Mouse (Mus musculus) urinary bladder, postnatal 14 days (tissue): ENCODE data around the gene Clic5.

ENCODE experiments used
- DNase-seq: peaks from one replicate; pipeline ENCODE4 v3.0.0; 2021; ENCODE audit warnings: low spot score

The Clic5 gene

GRCm38 (mm10) chr17:44192981-44193380 lies 4.6 kb downstream of the Clic5 start:
- DNase-seq: no peak

DNA sequence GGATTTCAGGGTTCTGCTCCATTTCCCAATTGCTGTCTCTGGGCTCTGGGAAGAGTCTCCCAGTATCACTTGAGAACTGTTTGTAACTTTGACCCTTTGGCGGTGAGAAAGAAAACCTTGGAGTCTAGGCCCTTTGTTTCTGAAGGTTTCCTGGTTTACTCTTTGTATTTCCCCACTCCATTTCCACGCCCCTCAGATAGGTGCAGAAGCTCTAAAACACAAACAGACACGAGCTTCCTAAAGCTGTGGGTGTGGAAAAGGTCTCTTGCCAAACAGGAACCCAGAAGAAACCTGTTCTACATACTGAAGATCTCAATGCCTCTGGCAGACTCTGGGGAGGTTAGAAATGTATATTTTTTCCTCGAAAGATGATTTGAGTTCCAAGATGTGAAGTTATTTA lies 10.8 kb downstream of the Clic5 start:
- DNase-seq: no peak

DNA sequence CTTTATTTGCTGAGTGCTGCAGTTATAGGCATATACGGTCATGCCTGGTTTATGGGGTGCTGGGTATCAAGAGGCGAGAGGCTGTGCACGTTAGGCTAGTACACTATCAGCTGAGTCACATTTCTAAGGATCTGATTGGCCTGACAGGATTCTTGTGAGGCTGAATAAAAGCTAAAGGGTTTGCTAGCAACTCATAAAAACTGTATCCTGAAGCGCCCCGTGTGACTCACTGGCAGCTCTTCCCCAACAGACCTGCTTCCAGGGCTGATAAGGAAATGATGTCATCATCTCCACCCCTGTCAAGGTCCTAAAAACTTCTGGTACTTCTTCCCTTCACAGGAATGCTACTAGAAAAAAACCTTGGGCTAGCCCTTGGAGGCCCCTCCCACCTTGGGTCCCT lies 14.6 kb downstream of the Clic5 start:
- DNase-seq: peak; percentile 19

DNA sequence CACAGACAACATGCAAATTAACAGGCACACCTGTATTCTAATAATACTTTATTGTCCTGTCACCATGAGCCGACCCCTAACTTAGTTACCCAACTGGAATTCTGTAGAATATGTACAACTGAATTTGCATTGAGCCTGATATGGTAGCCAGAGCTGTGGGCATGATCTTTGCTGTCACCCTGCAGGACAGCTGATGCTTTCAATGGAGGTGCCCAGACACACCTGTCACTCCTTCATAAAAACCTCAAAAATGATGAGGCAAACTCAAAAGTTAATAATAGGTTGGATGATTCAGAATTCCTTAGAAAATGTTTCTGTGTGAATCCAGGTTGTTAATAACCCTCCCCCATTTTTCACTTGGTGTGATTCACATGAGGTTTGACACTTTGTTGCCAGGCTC lies 16.4 kb downstream of the Clic5 start:
- DNase-seq: no peak

- DNase-seq: no peak
Observed at GRCm38 (mm10) chr17:44205562-44205961, 17.2 kb downstream of the Clic5 start.

- no peak for DNase-seq
Observed at GRCm38 (mm10) chr17:44208900-44209299, 20.5 kb downstream of the Clic5 start.

GRCm38 (mm10) chr17:44212960-44213619 lies 24.7 kb downstream of the Clic5 start:
- no peak for DNase-seq

GRCm38 (mm10) chr17:44215196-44215799 lies 26.9 kb downstream of the Clic5 start:
- no peak for DNase-seq

DNA sequence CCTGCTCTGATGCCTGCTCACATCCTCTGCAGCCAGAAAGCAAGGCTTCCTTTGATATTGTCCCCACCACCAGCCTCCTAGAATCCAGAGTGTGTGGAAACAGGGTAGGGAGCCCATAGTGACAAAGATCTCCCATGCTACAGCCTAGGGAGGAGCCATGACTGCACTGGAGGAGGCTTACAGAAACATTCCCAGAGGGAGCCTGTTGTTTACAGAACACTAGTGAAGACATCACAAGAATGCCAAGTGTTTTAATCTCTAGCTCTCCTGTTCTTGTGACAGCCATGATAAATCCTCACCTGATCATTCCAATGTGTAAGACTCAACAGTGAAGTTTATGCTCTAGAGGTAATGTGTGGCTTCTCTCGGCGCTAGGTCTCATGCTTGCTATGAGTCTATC lies 28.8 kb downstream of the Clic5 start:
- no peak for DNase-seq

DNA sequence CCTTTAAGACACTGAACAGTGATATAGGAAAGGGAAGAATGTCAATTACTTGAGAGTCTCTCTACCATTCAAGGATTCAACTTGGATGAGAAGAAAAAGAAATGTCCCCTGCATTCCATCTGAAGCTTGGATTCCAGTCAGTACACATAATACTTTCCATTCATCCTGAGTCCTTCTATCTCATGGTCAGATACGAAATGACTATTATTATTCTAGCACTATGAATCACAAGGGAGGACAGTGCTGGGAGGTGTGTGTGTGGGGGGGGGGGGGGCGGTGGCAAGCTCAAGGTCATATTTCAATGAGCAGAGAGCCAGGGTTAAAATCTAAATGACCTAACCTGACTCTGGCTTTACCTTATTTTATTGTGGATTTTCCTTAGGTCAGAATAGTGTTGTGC lies 31.6 kb downstream of the Clic5 start:
- DNase-seq: no peak

GRCm38 (mm10) chr17:44228428-44228827 lies 40.0 kb downstream of the Clic5 start:
- DNase-seq: no peak

DNA sequence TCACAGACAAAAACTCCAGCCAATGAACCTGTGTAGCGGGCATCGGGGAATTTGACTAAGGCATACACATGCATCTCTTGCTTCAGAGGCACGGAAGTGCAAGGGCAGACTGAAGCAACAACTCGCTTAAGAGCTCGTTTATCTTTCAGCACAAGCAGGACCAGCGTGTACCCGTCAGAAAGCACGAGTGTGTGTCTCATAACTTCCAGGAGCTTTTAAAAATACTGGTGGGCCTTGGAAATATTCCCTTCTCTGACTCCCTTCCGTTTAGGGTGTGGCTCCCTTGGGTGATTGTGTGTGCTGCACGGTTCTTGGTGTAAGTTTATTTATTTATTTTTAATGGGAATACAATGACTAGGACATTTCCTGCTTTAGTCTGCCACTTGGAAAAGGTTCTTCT lies 41.7 kb downstream of the Clic5 start:
- no peak for DNase-seq

DNA sequence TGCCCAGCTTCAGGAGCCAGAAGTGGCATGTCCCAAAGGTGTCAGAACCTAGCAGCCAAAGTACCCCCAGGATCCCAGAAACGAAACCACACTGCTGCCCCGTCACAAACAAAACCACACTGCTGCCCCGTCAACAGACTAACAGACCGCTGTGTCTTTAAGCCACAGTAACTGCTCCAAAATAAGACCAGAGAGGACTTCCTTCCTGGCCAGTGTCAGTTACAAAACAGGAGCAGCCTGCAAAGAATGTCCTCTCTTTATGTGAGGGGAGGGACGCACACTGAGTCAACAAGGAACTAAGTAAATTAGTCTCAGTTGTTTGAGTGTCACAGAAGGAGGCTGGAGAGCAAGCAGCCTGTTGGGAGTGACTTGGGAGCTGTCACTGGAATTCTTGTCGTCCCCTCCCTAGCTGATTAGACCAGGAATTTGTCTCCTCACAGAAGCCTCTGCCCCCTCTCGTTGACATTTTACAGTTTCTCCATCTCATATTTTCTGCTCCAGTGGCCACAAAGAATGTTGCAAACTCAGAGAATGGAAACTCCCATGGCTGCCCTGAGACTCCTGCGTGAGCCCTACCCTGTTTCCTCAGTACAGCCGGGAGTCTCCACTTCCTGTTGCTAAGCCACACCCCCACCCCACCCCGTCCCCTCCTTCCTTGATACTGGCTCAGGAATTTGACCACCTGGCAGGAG lies 50.8 kb downstream of the Clic5 start:
- peak; percentile 40 for DNase-seq

- DNase-seq: no peak
Observed at GRCm38 (mm10) chr17:44240742-44241141, 52.4 kb downstream of the Clic5 start.

GRCm38 (mm10) chr17:44244096-44244495 lies 55.7 kb downstream of the Clic5 start:
- no peak for DNase-seq

DNA sequence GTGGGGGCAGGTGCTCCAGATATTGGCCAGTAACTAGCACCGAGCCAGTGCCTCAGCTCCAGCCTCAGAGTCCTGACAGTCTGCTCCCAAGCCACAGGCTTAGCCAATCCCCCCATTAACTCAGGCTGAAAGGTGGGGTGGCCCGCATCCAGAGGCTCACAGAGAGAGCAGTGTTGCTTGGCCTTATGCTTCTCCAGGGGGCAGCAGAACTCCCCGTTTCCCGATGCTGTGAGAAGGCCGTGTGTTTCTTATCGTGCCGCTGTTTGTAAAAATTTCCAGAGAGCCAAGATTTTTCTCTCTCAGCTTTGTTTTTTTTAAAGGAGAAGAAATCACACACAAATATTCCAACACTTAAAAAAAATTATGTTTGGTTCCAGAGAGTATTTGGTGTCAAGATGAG lies 56.2 kb downstream of the Clic5 start:
- DNase-seq: no peak

DNA sequence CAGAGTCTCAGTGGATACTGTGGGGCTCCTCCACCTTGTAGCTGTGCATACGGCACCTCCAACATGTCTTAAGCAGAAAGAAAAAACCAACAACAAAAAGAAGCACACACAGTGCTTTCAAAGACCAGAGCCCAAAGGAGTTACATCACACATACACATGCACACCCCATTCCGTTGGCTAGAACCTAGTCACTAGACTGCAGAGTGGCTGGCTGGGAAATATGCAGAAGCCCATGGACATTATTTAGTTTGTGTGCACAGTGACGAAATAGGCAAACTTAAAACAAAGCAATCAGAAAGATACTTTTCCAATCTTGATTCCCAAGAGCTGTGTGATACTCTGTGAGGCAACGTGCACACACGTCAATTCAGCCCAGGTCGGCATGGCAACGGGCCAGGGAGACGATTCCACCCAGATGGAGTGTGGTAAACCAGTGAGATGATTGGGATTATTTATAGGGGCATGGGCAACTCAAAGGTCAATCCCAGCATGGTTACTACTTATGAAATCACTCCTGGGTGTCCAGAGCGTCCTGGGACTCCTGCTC lies 57.8 kb downstream of the Clic5 start:
- DNase-seq: no peak

DNA sequence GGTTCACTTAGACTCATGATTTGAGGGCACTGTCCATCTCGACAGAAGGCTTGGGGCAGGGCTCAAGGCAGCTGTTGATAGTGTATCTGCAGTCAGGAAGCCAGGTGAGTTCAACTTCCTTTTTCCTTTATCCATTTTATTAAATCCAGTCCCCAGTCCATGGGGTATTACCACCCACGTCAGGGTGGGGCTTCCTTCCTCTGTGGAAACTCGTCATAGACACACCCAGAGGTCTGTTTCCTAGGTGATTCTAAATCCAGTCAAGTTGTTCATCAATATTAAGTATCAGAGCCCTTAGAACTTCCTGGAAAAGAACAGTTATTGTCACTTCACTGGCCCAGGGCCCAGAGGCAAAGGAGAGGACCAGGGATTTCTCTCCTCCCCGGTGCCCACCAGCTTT lies 61.2 kb downstream of the Clic5 start:
- DNase-seq: no peak

DNA sequence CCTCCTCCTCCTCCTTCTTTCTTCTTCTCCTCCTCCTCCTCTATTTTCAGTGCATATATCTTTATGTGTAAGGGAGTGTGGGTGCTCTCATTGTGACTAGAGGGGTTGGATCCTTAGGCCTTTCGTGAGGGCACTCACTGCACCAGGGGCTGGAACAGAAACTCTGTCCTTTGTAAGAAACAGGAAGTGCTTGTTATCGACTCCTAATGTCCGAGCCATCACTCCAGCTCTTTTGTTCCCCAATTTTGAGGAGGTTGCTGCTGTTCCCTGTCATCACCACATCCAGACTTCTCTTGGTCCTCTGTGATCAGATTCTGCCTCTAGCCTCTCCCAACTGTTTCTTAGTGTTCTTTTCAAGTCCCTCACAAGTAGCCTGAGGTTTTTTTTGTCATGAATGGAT lies 64.3 kb downstream of the Clic5 start:
- no peak for DNase-seq

DNA sequence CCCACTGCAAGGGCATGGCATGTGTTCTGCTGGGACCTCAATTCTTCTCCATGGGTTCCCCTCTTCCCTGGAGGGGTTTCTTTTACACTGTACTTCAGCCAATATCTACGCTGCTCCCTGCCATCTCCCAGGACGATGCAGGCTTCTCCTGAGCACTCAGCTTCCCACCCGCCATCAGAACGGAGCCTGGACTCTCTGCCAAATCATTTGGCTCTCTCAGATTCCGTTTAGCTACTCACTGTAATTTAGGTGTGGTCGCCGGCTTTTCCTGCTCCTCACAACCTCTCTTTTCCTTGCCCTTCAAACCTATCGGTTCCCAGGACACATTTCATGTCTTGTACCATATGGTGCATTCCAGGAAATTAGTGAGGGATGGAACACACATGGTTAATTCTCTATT lies 66.3 kb downstream of the Clic5 start:
- no peak for DNase-seq

DNA sequence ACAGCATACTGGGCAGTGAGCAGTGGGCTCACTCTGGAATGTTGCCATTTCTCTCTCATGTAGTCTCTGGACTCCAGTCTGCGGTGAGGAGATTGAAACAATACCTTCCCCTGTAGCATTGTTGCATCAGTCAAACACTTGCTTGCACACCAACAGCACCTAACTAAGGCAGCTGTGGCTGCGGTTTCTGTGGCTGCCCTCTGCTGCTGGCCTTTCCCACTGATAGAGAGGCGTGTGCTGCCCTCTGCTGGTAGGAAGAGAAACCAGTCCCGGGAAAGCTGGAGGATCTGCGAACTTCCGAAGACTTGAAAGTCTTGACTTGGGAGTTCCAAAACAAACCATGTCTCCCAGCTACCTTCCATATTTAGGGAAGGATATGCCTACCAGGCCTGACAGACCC lies 68.2 kb downstream of the Clic5 start:
- peak; percentile 78 for DNase-seq

DNA sequence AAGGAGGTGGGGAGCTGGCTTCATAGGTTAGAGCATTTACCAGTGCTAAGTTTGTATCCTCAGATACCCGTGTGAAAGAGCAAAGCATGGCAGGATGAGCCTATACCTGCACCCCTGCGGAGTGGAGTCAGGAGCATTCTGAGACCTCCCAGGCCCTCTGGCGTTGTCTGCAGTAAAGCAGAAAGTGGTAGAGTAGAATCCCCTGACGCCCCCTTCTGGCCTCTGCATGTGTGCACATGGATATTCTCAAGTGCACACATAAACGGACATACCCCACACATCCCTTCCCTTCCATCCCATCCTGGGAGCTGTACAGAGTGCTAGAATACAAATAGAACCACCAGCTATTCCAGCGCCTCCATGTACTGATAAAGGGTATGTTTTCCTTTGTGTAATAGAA lies 70.9 kb downstream of the Clic5 start:
- DNase-seq: no peak

- DNase-seq: peak; percentile 65
Observed at GRCm38 (mm10) chr17:44261594-44262202, 73.3 kb downstream of the Clic5 start.
